Mouse (Mus musculus) hindbrain, postnatal 0 days (tissue): ENCODE data around the gene Kank3. TPM values are rescaled to one million over a fixed set of nuclear protein-coding genes. Genes with fewer than 3 reads are reported as not detected.

Experiments
- ATAC-seq: fragments of 200-750 bp; cut with Nextera tagmentation; 2 replicates; pipeline ENCODE4 v1.8.0; 2017; ENCODE audit warnings: mild to moderate bottlenecking, moderate TSS enrichment, moderate library complexity
- DNase-seq: peaks from one replicate; pipeline ENCODE4 v3.0.0-alpha.2; 2015; ENCODE audit warnings: low spot score
- H3K27ac ChIP-seq: fragments of 300-500 bp; sonication (generic); 2 replicates; pipeline ENCODE4 v1.5.1; 2014; ENCODE audit warnings: mild to moderate bottlenecking
- H3K27me3 ChIP-seq: fragments of 300-500 bp; sonication (generic); 2 replicates; pipeline ENCODE4 v1.6.1; 2014; ENCODE audit warnings: low read length, mixed read lengths; ENCODE audit not compliant: insufficient read depth
- H3K36me3 ChIP-seq: fragments of 300-500 bp; sonication (generic); 2 replicates; pipeline ENCODE4 v1.6.1; 2014; ENCODE audit warnings: low read length, mixed read lengths; ENCODE audit not compliant: insufficient read depth
- H3K4me1 ChIP-seq: fragments of 300-500 bp; sonication (generic); 2 replicates; pipeline ENCODE4 v1.6.1; 2014; ENCODE audit warnings: antibody characterized with exemption, low read length, mixed read lengths; ENCODE audit not compliant: insufficient read depth
- H3K4me2 ChIP-seq: fragments of 300-500 bp; sonication (generic); 2 replicates; pipeline ENCODE4 v1.6.1; 2014; ENCODE audit warnings: low read depth, mild to moderate bottlenecking, low read length, moderate library complexity, mixed read lengths
- H3K4me3 ChIP-seq: fragments of 300-500 bp; sonication (generic); 2 replicates; pipeline ENCODE4 v1.5.1; 2014; ENCODE audit warnings: low read length
- H3K9ac ChIP-seq: fragments of 300-500 bp; sonication (generic); replicated peaks from 2 replicates; pipeline ENCODE4 v1.6.1; 2014; ENCODE audit warnings: mild to moderate bottlenecking, low read length, moderate library complexity, mixed read lengths
- H3K9me3 ChIP-seq: fragments of 300-500 bp; sonication (generic); 2 replicates; pipeline ENCODE4 v1.6.1; 2016; ENCODE audit warnings: low read length, mixed read lengths
- CTCF ChIP-seq: IDR thresholded peaks from 2 replicates; pipeline ENCODE4 v1.5.1; 2016; ENCODE audit warnings: antibody characterized with exemption, control low read depth, low read depth
- WGBS: fragments of 180-500 bp; shearing (Covaris S2); extraction: QIAGEN DNeasy Blood & Tissue Kit; methylation state at CpG from one replicate; pipeline ENCODE4 v1.1.7; 2014; 5-methylcytosine and 5-hydroxymethylcytosine counted together
- polyA plus RNA-seq: library from polyadenylated mRNA; unstranded; fragments of >200 nt; fragmentation: Nextera tagmentation; extraction: Ambion mirVana; gene quantifications from 2 replicates; pipeline ENCODE4 v1.2.1, GENCODE M21; 2015
- total RNA-seq: library from RNA; depleted of rRNA; stranded (reverse); fragments of >200 nt; gene quantifications from 2 replicates; pipeline ENCODE4 v1.2.3, GENCODE M21; 2014

The Kank3 gene
- total and polyA plus RNA-seq, 2 experiments from 2014 or later = 44.1 to 57.2 TPM

DNA sequence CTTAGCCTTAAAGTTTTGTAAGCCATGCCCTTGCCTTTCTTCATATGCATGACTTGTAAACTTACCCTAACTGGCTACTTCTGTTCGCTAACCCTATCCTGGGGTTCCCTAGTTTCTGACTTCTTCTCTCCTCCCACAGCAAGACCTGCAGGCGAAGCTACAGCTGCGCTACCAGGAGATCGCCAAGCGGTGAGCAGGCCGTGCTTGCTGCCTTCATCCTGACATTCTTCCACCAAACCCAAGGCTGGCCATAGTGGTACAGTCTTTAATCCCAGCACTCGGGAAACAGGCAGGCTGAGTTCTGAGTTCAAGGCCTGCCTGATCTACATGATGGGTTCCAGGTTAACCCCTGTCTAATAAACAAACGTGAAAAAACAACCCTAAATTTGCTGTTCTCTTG lies 15.1 kb downstream of the Kank3 start:
- Histone ChIP-seq H3K4me2 (peak overlapping the region; percentile 88), H3K36me3 (peaks cover 27% of the 10 kb centered on the region), H3K4me1 (peaks cover 11% of the 10 kb centered on the region), H3K9ac (peak overlapping the region; percentile 79), H3K4me3 (peak overlapping the region; percentile 79), H3K9me3 (no peaks in the 10 kb centered on the region), H3K27ac (peak overlapping the region; percentile 82; the same call in 1 of the 2 replicates), H3K27me3 (no peaks in the 10 kb centered on the region)
- DNase-seq = no peak
- WGBS = 88% methylated on average over 8 of the region's 8 CpGs
- TF ChIP-seq CTCF = no peak
- ATAC-seq = no peak

DNA sequence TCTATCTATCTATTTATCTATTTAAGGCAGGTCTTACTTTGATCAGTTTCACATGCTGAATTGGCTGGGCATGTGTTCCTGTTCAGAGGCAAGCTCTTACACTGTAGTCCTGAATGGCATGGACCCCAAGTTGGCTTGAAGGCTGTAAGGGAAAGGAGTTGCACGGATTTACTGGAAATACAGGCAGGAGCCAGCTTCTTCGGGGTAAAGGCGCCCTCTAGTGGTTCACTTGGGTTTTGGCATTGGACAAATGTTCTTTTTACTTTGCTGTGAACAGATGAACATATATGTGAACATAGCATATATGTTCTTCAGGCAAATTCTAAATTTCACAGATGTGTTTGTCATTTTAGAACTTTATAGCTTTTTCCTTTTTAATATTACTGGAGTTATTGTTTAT lies 16.5 kb downstream of the Kank3 start:
- no peaks in the 10 kb centered on the region for H3K9me3 ChIP-seq
- ATAC-seq = no peak
- no peak overlapping the region for H3K9ac ChIP-seq
- H3K4me3 ChIP-seq = no peak overlapping the region
- TF ChIP-seq CTCF = peak; percentile 91
- WGBS = 0% methylated on average over 3 of the region's 3 CpGs
- H3K27ac ChIP-seq = no peak overlapping the region
- no peaks in the 10 kb centered on the region for H3K27me3 ChIP-seq
- H3K4me1 ChIP-seq = peaks cover 11% of the 10 kb centered on the region
- H3K36me3 ChIP-seq = peaks cover 17% of the 10 kb centered on the region
- no peak overlapping the region for H3K4me2 ChIP-seq
- DNase-seq = peak; percentile 89

DNA sequence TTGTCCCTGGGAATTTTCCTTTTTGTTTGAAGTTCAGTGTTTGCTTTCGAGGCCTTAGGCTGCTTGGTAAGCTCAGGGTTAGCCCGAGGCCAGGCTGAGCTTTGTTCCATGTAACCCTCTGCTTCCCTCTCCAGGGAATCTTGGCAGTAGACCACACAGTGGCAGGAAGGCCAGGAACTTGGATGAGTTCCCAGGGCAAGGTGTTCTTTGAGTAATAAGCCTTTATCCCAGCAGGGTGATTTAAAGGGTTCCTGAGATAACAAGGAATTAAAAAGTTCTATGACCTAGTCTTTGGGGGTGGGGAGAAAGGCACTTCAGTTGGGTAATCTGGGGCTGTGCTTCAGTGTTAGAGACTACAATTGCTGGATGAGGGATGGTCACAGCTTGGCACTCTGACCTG lies 18.6 kb downstream of the Kank3 start:
- H3K27ac ChIP-seq = no peak overlapping the region
- peaks cover 15% of the 10 kb centered on the region for H3K36me3 ChIP-seq
- H3K9ac ChIP-seq = no peak overlapping the region
- no peaks in the 10 kb centered on the region for H3K9me3 ChIP-seq
- DNase-seq (no peak), ATAC-seq (no peak)
- WGBS = 45% methylated on average over 2 of the region's 2 CpGs
- TF ChIP-seq CTCF = no peak
- H3K4me1 ChIP-seq = no peaks in the 10 kb centered on the region
- H3K27me3 ChIP-seq = no peaks in the 10 kb centered on the region
- no peak overlapping the region for H3K4me2 ChIP-seq
- H3K4me3 ChIP-seq = no peak overlapping the region

GRCm38 (mm10) chr17:33829561-33829960 lies 19.2 kb downstream of the Kank3 start:
- Histone ChIP-seq H3K4me2 (no peak overlapping the region), H3K36me3 (peaks cover 22% of the 10 kb centered on the region), H3K4me3 (no peak overlapping the region), H3K27ac (no peak overlapping the region), H3K27me3 (no peaks in the 10 kb centered on the region), H3K4me1 (no peaks in the 10 kb centered on the region), H3K9me3 (no peaks in the 10 kb centered on the region), H3K9ac (no peak overlapping the region)
- WGBS = 85% methylated on average over 10 of the region's 10 CpGs
- ATAC-seq (no peak), DNase-seq (no peak)
- TF ChIP-seq CTCF = no peak

- peak within 1 kb of the TSS; percentile 83 for H3K4me3 ChIP-seq
- H3K9ac ChIP-seq = peak within 1 kb of the TSS; percentile 76
- peak; percentile 32 for TF ChIP-seq CTCF
- H3K4me1 ChIP-seq = peaks cover 7% of the 10 kb centered on the region; the same call in 1 of the 2 replicates
- WGBS = under 1% methylated on average over 45 of the region's 45 CpGs
- H3K9me3 ChIP-seq = no peaks in the 10 kb centered on the region
- peak within 1 kb of the TSS; percentile 95 for H3K4me2 ChIP-seq
- DNase-seq = peak; percentile 96
- peak; percentile 97 for ATAC-seq
- no peaks in the 10 kb centered on the region for H3K27me3 ChIP-seq
- peak within 1 kb of the TSS; percentile 85 for H3K27ac ChIP-seq
- H3K36me3 ChIP-seq = no peaks in the 10 kb centered on the region; the same call in 1 of the 2 replicates
Measured at GRCm38 (mm10) chr17:33842966-33843795, 32.9 kb downstream of the Kank3 start, which contains the start of gene Cd320. Gene Cd320, plus strand, starts transcription at chr17:33843091.

GRCm38 (mm10) chr17:33844196-33844595 lies 33.9 kb downstream of the Kank3 start:
- TF ChIP-seq CTCF = no peak
- H3K36me3 ChIP-seq = no peaks in the 10 kb centered on the region; the same call in 1 of the 2 replicates
- no peaks in the 10 kb centered on the region for H3K27me3 ChIP-seq
- no peak overlapping the region for H3K27ac ChIP-seq
- 73% methylated on average over 1 of the region's 1 CpGs for whole genome bisulfite sequencing
- H3K4me1 ChIP-seq = peaks cover 7% of the 10 kb centered on the region; the same call in 1 of the 2 replicates
- DNase-seq (no peak), ATAC-seq (no peak)
- no peaks in the 10 kb centered on the region for H3K9me3 ChIP-seq
- H3K9ac ChIP-seq = peak overlapping the region; percentile 76; the same call in 1 of the 2 replicates
- H3K4me2 ChIP-seq = peak overlapping the region; percentile 95
- peak overlapping the region; percentile 83 for H3K4me3 ChIP-seq

DNA sequence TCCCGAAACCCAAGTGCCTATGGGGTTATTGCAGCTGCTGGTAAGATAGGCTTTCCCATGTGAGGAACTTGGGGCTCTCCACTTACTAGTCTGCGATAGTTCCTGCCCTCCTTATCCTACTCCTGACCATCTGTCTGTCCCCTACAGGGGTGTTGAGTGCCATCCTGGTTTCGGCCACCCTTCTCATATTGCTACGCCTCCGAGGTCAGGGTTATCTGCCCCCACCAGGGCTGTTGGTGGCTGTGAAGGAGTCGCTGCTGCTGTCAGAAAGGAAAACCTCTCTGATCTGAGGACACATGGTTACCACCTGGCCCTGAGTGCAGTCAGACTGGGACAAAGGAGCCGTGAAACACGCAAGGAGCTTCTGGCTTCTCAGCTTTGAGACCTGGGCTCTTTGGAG lies 37.8 kb downstream of the Kank3 start:
- Histone ChIP-seq H3K36me3 (no peaks in the 10 kb centered on the region), H3K27me3 (no peaks in the 10 kb centered on the region), H3K9me3 (no peaks in the 10 kb centered on the region), H3K4me1 (peaks cover 7% of the 10 kb centered on the region; the same call in 1 of the 2 replicates), H3K4me2 (no peak overlapping the region), H3K9ac (no peak overlapping the region), H3K27ac (no peak overlapping the region), H3K4me3 (no peak overlapping the region)
- ATAC-seq = no peak
- no peak for TF ChIP-seq CTCF
- WGBS = 84% methylated on average over 8 of the region's 8 CpGs
- no peak for DNase-seq
